Mouse (Mus musculus): ENCODE data around the gene Cnnm4. TPM values are rescaled to one million over a fixed set of nuclear protein-coding genes. Genes with fewer than 3 reads are reported as not detected.

Gene Cnnm4
- polyA plus RNA-seq, 1 experiment from 2014 or later = 16.0 TPM

- Histone ChIP-seq H3K27ac (replicated peaks; ENCODE audit: low read depth, low read length) (no peak overlapping the region), H3K4me2 (ENCODE audit: low read depth, severe bottlenecking) (no peak overlapping the region), H3K9ac (ENCODE audit: low read length) (no peak overlapping the region), H3K27me3 (ENCODE audit: control insufficient read depth, insufficient read depth, low read length) (no peaks in the 10 kb centered on the region), H3K4me1 (ENCODE audit: control insufficient read depth, insufficient read depth, low read length) (0 out of 2 replicates have a peak, but pooled peaks cover 2% of the 10 kb centered on the region), H3K4me3 (ENCODE audit: low read depth, low read length) (no peak overlapping the region), H3K9me3 (ENCODE audit: control insufficient read depth, low read length) (no peaks in the 10 kb centered on the region), H3K36me3 (ENCODE audit: control insufficient read depth, insufficient read depth, low read length) (peaks cover 10% of the 10 kb centered on the region)
- WGBS = 94% methylated on average over 10 of the region's 10 CpGs
- ATAC-seq (ENCODE audit: insufficient number of reproducible peaks, low FRiP score, low TSS enrichment, low read depth) = no peak
- DNase-seq (ENCODE audit: low spot score) = no peak
These were observed 55.5 kb downstream of the Cnnm4 start for GRCm38 (mm10) chr1:36526903-36527302.

- DNase-seq (ENCODE audit: low spot score) = no peak
- 50% methylated on average over 1 of the region's 1 CpGs for WGBS
These were observed 56.9 kb downstream of the Cnnm4 start for GRCm38 (mm10) chr1:36528351-36528750.

GRCm38 (mm10) chr1:36529274-36529673, 57.9 kb downstream of the Cnnm4 start:
- no peaks in the 10 kb centered on the region for H3K9me3 ChIP-seq (ENCODE audit: control insufficient read depth, low read length)
- 88% methylated on average over 4 of the region's 4 CpGs for WGBS
- DNase-seq (ENCODE audit: low spot score) (no peak), ATAC-seq (ENCODE audit: insufficient number of reproducible peaks, low FRiP score, low TSS enrichment, low read depth) (no peak)
- no peak overlapping the region for H3K4me3 ChIP-seq (ENCODE audit: low read depth, low read length)
- peaks cover 9% of the 10 kb centered on the region for H3K36me3 ChIP-seq (ENCODE audit: control insufficient read depth, insufficient read depth, low read length)
- H3K4me2 ChIP-seq (ENCODE audit: low read depth, severe bottlenecking) = no peak overlapping the region
- no peak overlapping the region for H3K9ac ChIP-seq (ENCODE audit: low read length)
- H3K27ac ChIP-seq (replicated peaks; ENCODE audit: low read depth, low read length) = no peak overlapping the region
- no peaks in the 10 kb centered on the region for H3K27me3 ChIP-seq (ENCODE audit: control insufficient read depth, insufficient read depth, low read length)
- no peaks in the 10 kb centered on the region for H3K4me1 ChIP-seq (ENCODE audit: control insufficient read depth, insufficient read depth, low read length)

More at GRCm38 (mm10) chr1:36528351-36528750, 56.9 kb downstream of the Cnnm4 start:
- Histone ChIP-seq H3K4me3 (ENCODE audit: low read depth, low read length) (no peak overlapping the region), H3K36me3 (ENCODE audit: control insufficient read depth, insufficient read depth, low read length) (peaks cover 9% of the 10 kb centered on the region), H3K4me1 (ENCODE audit: control insufficient read depth, insufficient read depth, low read length) (0 out of 2 replicates have a peak, but pooled peaks cover under 1% of the 10 kb centered on the region), H3K9me3 (ENCODE audit: control insufficient read depth, low read length) (no peaks in the 10 kb centered on the region), H3K27ac (replicated peaks; ENCODE audit: low read depth, low read length) (no peak overlapping the region), H3K4me2 (ENCODE audit: low read depth, severe bottlenecking) (no peak overlapping the region), H3K27me3 (ENCODE audit: control insufficient read depth, insufficient read depth, low read length) (no peaks in the 10 kb centered on the region), H3K9ac (ENCODE audit: low read length) (no peak overlapping the region)
- no peak for ATAC-seq (ENCODE audit: insufficient number of reproducible peaks, low FRiP score, low TSS enrichment, low read depth)

GRCm38 (mm10) chr1:36529875-36530274, 58.5 kb downstream of the Cnnm4 start:
- H3K4me2 ChIP-seq (ENCODE audit: low read depth, severe bottlenecking) = no peak overlapping the region
- H3K9me3 ChIP-seq (ENCODE audit: control insufficient read depth, low read length) = no peaks in the 10 kb centered on the region
- no peaks in the 10 kb centered on the region for H3K27me3 ChIP-seq (ENCODE audit: control insufficient read depth, insufficient read depth, low read length)
- no peak overlapping the region for H3K27ac ChIP-seq (replicated peaks; ENCODE audit: low read depth, low read length)
- H3K9ac ChIP-seq (ENCODE audit: low read length) = no peak overlapping the region
- DNase-seq (ENCODE audit: low spot score) (no peak), ATAC-seq (ENCODE audit: insufficient number of reproducible peaks, low FRiP score, low TSS enrichment, low read depth) (no peak)
- H3K36me3 ChIP-seq (ENCODE audit: control insufficient read depth, insufficient read depth, low read length) = peaks cover 9% of the 10 kb centered on the region
- 93% methylated on average over 4 of the region's 4 CpGs for WGBS
- H3K4me1 ChIP-seq (ENCODE audit: control insufficient read depth, insufficient read depth, low read length) = no peaks in the 10 kb centered on the region
- no peak overlapping the region for H3K4me3 ChIP-seq (ENCODE audit: low read depth, low read length)

GRCm38 (mm10) chr1:36530485-36530884, 59.1 kb downstream of the Cnnm4 start:
- ATAC-seq (ENCODE audit: insufficient number of reproducible peaks, low FRiP score, low TSS enrichment, low read depth) (no peak), DNase-seq (ENCODE audit: low spot score) (no peak)
- H3K4me1 ChIP-seq (ENCODE audit: control insufficient read depth, insufficient read depth, low read length) = no peaks in the 10 kb centered on the region
- WGBS = 82% methylated on average over 8 of the region's 8 CpGs
- H3K4me2 ChIP-seq (ENCODE audit: low read depth, severe bottlenecking) = no peak overlapping the region
- H3K36me3 ChIP-seq (ENCODE audit: control insufficient read depth, insufficient read depth, low read length) = peaks cover 4% of the 10 kb centered on the region
- H3K27me3 ChIP-seq (ENCODE audit: control insufficient read depth, insufficient read depth, low read length) = no peaks in the 10 kb centered on the region
- no peak overlapping the region for H3K9ac ChIP-seq (ENCODE audit: low read length)
- H3K4me3 ChIP-seq (ENCODE audit: low read depth, low read length) = no peak overlapping the region
- H3K9me3 ChIP-seq (ENCODE audit: control insufficient read depth, low read length) = no peaks in the 10 kb centered on the region
- H3K27ac ChIP-seq (replicated peaks; ENCODE audit: low read depth, low read length) = no peak overlapping the region

- no peak overlapping the region for H3K4me3 ChIP-seq (ENCODE audit: low read depth, low read length)
- no peak overlapping the region for H3K27ac ChIP-seq (replicated peaks; ENCODE audit: low read depth, low read length)
- no peak overlapping the region for H3K4me2 ChIP-seq (ENCODE audit: low read depth, severe bottlenecking)
- ATAC-seq (ENCODE audit: insufficient number of reproducible peaks, low FRiP score, low TSS enrichment, low read depth) (no peak), DNase-seq (ENCODE audit: low spot score) (no peak)
- 90% methylated on average over 7 of the region's 7 CpGs for WGBS
- no peak overlapping the region for H3K9ac ChIP-seq (ENCODE audit: low read length)
- no peaks in the 10 kb centered on the region for H3K4me1 ChIP-seq (ENCODE audit: control insufficient read depth, insufficient read depth, low read length)
- no peaks in the 10 kb centered on the region for H3K9me3 ChIP-seq (ENCODE audit: control insufficient read depth, low read length)
- H3K36me3 ChIP-seq (ENCODE audit: control insufficient read depth, insufficient read depth, low read length) = no peaks in the 10 kb centered on the region; the same call in 1 of the 2 replicates
- no peaks in the 10 kb centered on the region for H3K27me3 ChIP-seq (ENCODE audit: control insufficient read depth, insufficient read depth, low read length)
These were observed 59.5 kb downstream of the Cnnm4 start for GRCm38 (mm10) chr1:36530962-36531361.

- DNase-seq (ENCODE audit: low spot score) (no peak), ATAC-seq (ENCODE audit: insufficient number of reproducible peaks, low FRiP score, low TSS enrichment, low read depth) (no peak)
- no peak overlapping the region for H3K4me3 ChIP-seq (ENCODE audit: low read depth, low read length)
- H3K4me2 ChIP-seq (ENCODE audit: low read depth, severe bottlenecking) = no peak overlapping the region
- H3K27me3 ChIP-seq (ENCODE audit: control insufficient read depth, insufficient read depth, low read length) = no peaks in the 10 kb centered on the region
- no peaks in the 10 kb centered on the region for H3K4me1 ChIP-seq (ENCODE audit: control insufficient read depth, insufficient read depth, low read length)
- H3K9ac ChIP-seq (ENCODE audit: low read length) = no peak overlapping the region
- H3K36me3 ChIP-seq (ENCODE audit: control insufficient read depth, insufficient read depth, low read length) = no peaks in the 10 kb centered on the region; the same call in 1 of the 2 replicates
- no peak overlapping the region for H3K27ac ChIP-seq (replicated peaks; ENCODE audit: low read depth, low read length)
- H3K9me3 ChIP-seq (ENCODE audit: control insufficient read depth, low read length) = no peaks in the 10 kb centered on the region
- WGBS = 96% methylated on average over 12 of the region's 12 CpGs
These were observed 60.0 kb downstream of the Cnnm4 start for GRCm38 (mm10) chr1:36531461-36531860.

DNA sequence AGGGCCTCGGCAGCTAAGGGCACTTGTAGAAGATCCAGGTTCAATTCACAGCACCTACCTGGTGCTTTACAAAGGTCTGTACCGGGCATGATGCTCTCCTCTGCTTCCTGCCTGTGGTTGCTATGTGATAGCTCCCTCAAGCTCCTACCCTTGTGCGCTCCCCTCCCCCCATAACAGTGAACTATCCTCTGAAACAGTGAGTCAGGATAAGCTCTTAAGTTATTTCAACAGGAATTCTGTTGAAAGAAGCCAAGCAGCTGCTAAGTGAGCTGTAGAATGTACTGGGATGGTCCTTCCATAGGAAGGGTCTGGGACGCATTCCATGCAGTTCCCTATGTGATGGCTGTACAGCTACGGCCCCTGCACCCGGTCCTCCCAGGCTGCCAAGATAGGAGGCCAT, 62.1 kb downstream of the Cnnm4 start:
- DNase-seq (ENCODE audit: low spot score) (no peak), ATAC-seq (ENCODE audit: insufficient number of reproducible peaks, low FRiP score, low TSS enrichment, low read depth) (no peak)
- H3K4me1 ChIP-seq (ENCODE audit: control insufficient read depth, insufficient read depth, low read length) = no peaks in the 10 kb centered on the region
- H3K4me2 ChIP-seq (ENCODE audit: low read depth, severe bottlenecking) = no peak overlapping the region
- no peaks in the 10 kb centered on the region for H3K9me3 ChIP-seq (ENCODE audit: control insufficient read depth, low read length)
- 82% methylated on average over 6 of the region's 6 CpGs for WGBS
- no peaks in the 10 kb centered on the region for H3K27me3 ChIP-seq (ENCODE audit: control insufficient read depth, insufficient read depth, low read length)
- no peak overlapping the region for H3K9ac ChIP-seq (ENCODE audit: low read length)
- H3K27ac ChIP-seq (replicated peaks; ENCODE audit: low read depth, low read length) = no peak overlapping the region
- no peaks in the 10 kb centered on the region for H3K36me3 ChIP-seq (ENCODE audit: control insufficient read depth, insufficient read depth, low read length)
- H3K4me3 ChIP-seq (ENCODE audit: low read depth, low read length) = no peak overlapping the region

- Histone ChIP-seq H3K9me3 (ENCODE audit: control insufficient read depth, low read length) (no peaks in the 10 kb centered on the region), H3K4me3 (ENCODE audit: low read depth, low read length) (no peak overlapping the region), H3K9ac (ENCODE audit: low read length) (no peak overlapping the region), H3K4me2 (ENCODE audit: low read depth, severe bottlenecking) (no peak overlapping the region), H3K27me3 (ENCODE audit: control insufficient read depth, insufficient read depth, low read length) (no peaks in the 10 kb centered on the region), H3K36me3 (ENCODE audit: control insufficient read depth, insufficient read depth, low read length) (peaks cover 2% of the 10 kb centered on the region; the same call in 1 of the 2 replicates), H3K27ac (replicated peaks; ENCODE audit: low read depth, low read length) (no peak overlapping the region), H3K4me1 (ENCODE audit: control insufficient read depth, insufficient read depth, low read length) (no peaks in the 10 kb centered on the region)
- no peak for ATAC-seq (ENCODE audit: insufficient number of reproducible peaks, low FRiP score, low TSS enrichment, low read depth)
- WGBS = 78% methylated on average over 6 of the region's 6 CpGs
- DNase-seq (ENCODE audit: low spot score) = no peak
These were observed 63.2 kb downstream of the Cnnm4 start for GRCm38 (mm10) chr1:36534595-36535058.
